Comparison of ENCODE assay signal across 10 mouse cellular contexts in genomic region chr16:35199721-35200431, GRCm38 (mm10). TPM values are rescaled to one million over a fixed set of nuclear protein-coding genes. Genes with fewer than 3 reads are reported as not detected.
DNase-seq lines count a peak whose midpoint lies in the region; ATAC-seq and TF ChIP-seq lines count a peak whose summit lies in the region.
"Had no signal": no experiment of that assay in that cellular context is flagged by ENCODE, and none has a peak within 500 bp of the region (broad histone marks: within the 10 kb centered on the region; RNA-seq: fewer than 3 reads in every experiment).

No protein-coding gene starts in this region.

- TF ChIP-seq CTCF in heart, postnatal 0 days (IDR thresholded peaks at IDR 0.05; ENCODE audit: low read depth) = no peak
- no peak for TF ChIP-seq CTCF in cortical plate, adult 2 months (IDR thresholded peaks at IDR 0.05; ENCODE audit: extremely low read depth, insufficient read depth, low read length)

- no peak overlapping the region for H3K4me2 ChIP-seq in heart, postnatal 0 days (ENCODE audit: low read depth, low read length)
- H3K4me2 ChIP-seq in intestine, embryonic 16.5 days (ENCODE audit: low read depth, low read length) = no peak overlapping the region
- H3K4me2 ChIP-seq in forebrain, embryonic 13.5 days = no peak overlapping the region

- intact Hi-C loops in heart, postnatal 25 days (cut with DNase I) = no loop called here

- DNase-seq in heart, postnatal 0 days (ENCODE audit: low spot score) = peak; percentile 66
- DNase-seq in heart, postnatal 25 days (ENCODE audit: low spot score) = no peak
- DNase-seq in lung, postnatal 14 days = peak; percentile 61
- DNase-seq in adrenal gland, adult (ENCODE audit: inconsistent age in 2 of 2, low spot score in 1 of 2) = no peak
- DNase-seq in spleen, postnatal 10 days (ENCODE audit: low spot score in 2 of 2) = no peak

- H3K4me1 ChIP-seq in heart, postnatal 0 days (ENCODE audit: control insufficient read depth, insufficient read depth) = peaks cover 36% of the 10 kb centered on the region
- H3K4me1 ChIP-seq in cortical plate, adult 2 months (ENCODE audit: control insufficient read depth, insufficient read depth, low read length) = peaks cover 5% of the 10 kb centered on the region
- H3K4me1 ChIP-seq in intestine, embryonic 16.5 days (ENCODE audit: control insufficient read depth, insufficient read depth, low read length) = peaks cover 16% of the 10 kb centered on the region
- H3K4me1 ChIP-seq in forebrain, embryonic 13.5 days = peaks cover under 1% of the 10 kb centered on the region; the same call in 1 of the 2 replicates

- TF ChIP-seq POLR2A in cortical plate, adult 2 months (IDR thresholded peaks at IDR 0.05; ENCODE audit: extremely low read depth, insufficient read depth, low read length) = no peak

- peak; percentile 51 for ATAC-seq in heart, postnatal 0 days (ENCODE audit: insufficient read depth, low read depth)
- peak; percentile 73 for ATAC-seq in intestine, embryonic 16.5 days
- ATAC-seq in forebrain, embryonic 13.5 days = no peak

- 36% methylated on average over 6 of the region's 6 CpGs for WGBS in heart, postnatal 0 days
- WGBS in intestine, embryonic 16.5 days = 41% methylated on average over 6 of the region's 6 CpGs
- WGBS in forebrain, embryonic 13.5 days = 78% methylated on average over 6 of the region's 6 CpGs

- no peak overlapping the region for H3K4me3 ChIP-seq in heart, postnatal 0 days (ENCODE audit: low read depth, low read length)
- no peak overlapping the region for H3K4me3 ChIP-seq in cortical plate, adult 2 months (ENCODE audit: insufficient read depth, low read length)
- no peak overlapping the region for H3K4me3 ChIP-seq in intestine, embryonic 16.5 days (ENCODE audit: low read length)
- H3K4me3 ChIP-seq in forebrain, embryonic 13.5 days = no peak overlapping the region

- no peaks in the 10 kb centered on the region for H3K27me3 ChIP-seq in heart, postnatal 0 days (ENCODE audit: control insufficient read depth, insufficient read depth, low read length)
- no peaks in the 10 kb centered on the region for H3K27me3 ChIP-seq in intestine, embryonic 16.5 days (replicated peaks; ENCODE audit: control insufficient read depth, insufficient read depth, low read length)
- H3K27me3 ChIP-seq in forebrain, embryonic 13.5 days = no peaks in the 10 kb centered on the region

- TF ChIP-seq EP300 in heart, postnatal 0 days (IDR thresholded peaks at IDR 0.05; ENCODE audit: low read depth) = no peak

- no peaks in the 10 kb centered on the region for H3K36me3 ChIP-seq in heart, postnatal 0 days (replicated peaks; ENCODE audit: control insufficient read depth, insufficient read depth, low read length)
- no peaks in the 10 kb centered on the region for H3K36me3 ChIP-seq in intestine, embryonic 16.5 days (ENCODE audit: control insufficient read depth, insufficient read depth, low read length)
- H3K36me3 ChIP-seq in forebrain, embryonic 13.5 days (ENCODE audit: poor library complexity, severe bottlenecking) = no peaks in the 10 kb centered on the region

- no peaks in the 10 kb centered on the region for H3K9me3 ChIP-seq in heart, postnatal 0 days (replicated peaks; ENCODE audit: control insufficient read depth, low read length)
- H3K9me3 ChIP-seq in intestine, embryonic 16.5 days (ENCODE audit: control insufficient read depth, low read length) = no peaks in the 10 kb centered on the region
- no peaks in the 10 kb centered on the region for H3K9me3 ChIP-seq in forebrain, embryonic 13.5 days (replicated peaks)

- H3K27ac ChIP-seq in heart, postnatal 0 days (ENCODE audit: low read depth) = peak overlapping the region; percentile 90
- H3K27ac ChIP-seq in cortical plate, adult 2 months (ENCODE audit: insufficient read depth, low read length) = peak overlapping the region; percentile 70
- H3K27ac ChIP-seq in intestine, embryonic 16.5 days (ENCODE audit: low read length) = peak overlapping the region; percentile 76
- H3K27ac ChIP-seq in forebrain, embryonic 13.5 days = no peak overlapping the region
- H3K27ac ChIP-seq: liver, embryonic 14.5 days had no signal

- no peak overlapping the region for H3K9ac ChIP-seq in heart, postnatal 0 days (replicated peaks; ENCODE audit: low read depth, low read length)
- no peak overlapping the region; the same call in 1 of the 2 replicates for H3K9ac ChIP-seq in intestine, embryonic 16.5 days (ENCODE audit: low read depth, low read length)
- H3K9ac ChIP-seq in forebrain, embryonic 13.5 days = no peak overlapping the region
- H3K9ac ChIP-seq: liver, embryonic 14.5 days had no signal

RNA-seq across cellular contexts. Expression of gene Adcy5, which starts 45.2 kb away (rescaled TPM):
- total RNA-seq in heart, postnatal 0 days (2014; rRNA removed; ENCODE audit: low replicate concordance) = 81.4 and 84.7 TPM in 2 replicates
- polyA plus RNA-seq in heart, postnatal 0 days (2015; fragmentation: Nextera tagmentation; extraction: Ambion mirVana) = 9.6 and 11.3 TPM in 2 replicates
- 10 to 100 TPM; 54.8 to 55.3 TPM for total RNA-seq in heart, postnatal 25 days (2021)
- polyA plus RNA-seq in cortical plate, adult 2 months (2012; rRNA removed) = 52.6 and 93.4 TPM in 2 replicates
- 1.9 and 2.0 TPM in 2 replicates for polyA plus RNA-seq in intestine, embryonic 16.5 days (2015; fragmentation: Nextera tagmentation; extraction: Ambion mirVana)
- 2.6 and 3.4 TPM in 2 replicates for polyA plus RNA-seq in forebrain, embryonic 13.5 days (2015; fragmentation: Nextera tagmentation; extraction: Ambion mirVana)
- total RNA-seq: common myeloid progenitor, adult 5-6 weeks had no signal

Comparison
In these comparisons a context has a peak if more than half of its experiments do, and no peak if none do; other contexts are left out.
1. DNase-seq: peak in heart, postnatal 0 days (single experiment) and lung, postnatal 14 days (single experiment); none in heart, postnatal 25 days (single experiment), adrenal gland, adult (0 of 2) and spleen, postnatal 10 days (0 of 2).